Mouse (Mus musculus) stomach, embryonic 14.5 days (tissue): Measurements from ENCODE around the gene D930007J09Rik. TPM values are rescaled to one million over a fixed set of nuclear protein-coding genes. Genes with fewer than 3 reads are reported as not detected.

Experiments
- ATAC-seq: fragments of 200-750 bp; cut with Nextera tagmentation; 2 replicates; pipeline ENCODE4 v1.8.0; 2017; ENCODE audit warnings: low read depth, moderate TSS enrichment; ENCODE audit not compliant: insufficient number of reproducible peaks, insufficient read depth, low FRiP score
- H3K27ac ChIP-seq: fragments of 300-500 bp; sonication (generic); 2 replicates; pipeline ENCODE4 v1.5.1; 2014; ENCODE audit warnings: mild to moderate bottlenecking, low read length, moderate library complexity, mixed read lengths
- H3K27me3 ChIP-seq: fragments of 300-500 bp; sonication (generic); 2 replicates; pipeline ENCODE4 v1.6.1; 2014; ENCODE audit warnings: low read length, control low read depth, mixed read lengths; ENCODE audit not compliant: control insufficient read depth, insufficient read depth
- H3K36me3 ChIP-seq: fragments of 300-500 bp; sonication (generic); 2 replicates; pipeline ENCODE4 v1.6.1; 2014; ENCODE audit warnings: mild to moderate bottlenecking, control low read depth, low read length, moderate library complexity, mixed read lengths; ENCODE audit not compliant: control insufficient read depth, insufficient read depth
- H3K4me1 ChIP-seq: fragments of 300-500 bp; sonication (generic); 2 replicates; pipeline ENCODE4 v1.6.1; 2014; ENCODE audit warnings: low read length, control low read depth, mixed read lengths; ENCODE audit not compliant: control insufficient read depth, insufficient read depth
- H3K4me2 ChIP-seq: fragments of 300-500 bp; sonication (generic); replicated peaks from 2 replicates; pipeline ENCODE4 v1.6.1; 2014; ENCODE audit warnings: low read depth, low read length, control low read depth
- H3K4me3 ChIP-seq: fragments of 300-500 bp; sonication (generic); 2 replicates; pipeline ENCODE4 v1.5.1; 2014; ENCODE audit warnings: low read depth, low read length, control low read depth
- H3K9ac ChIP-seq: fragments of 300-500 bp; sonication (generic); replicated peaks from 2 replicates; pipeline ENCODE4 v1.6.1; 2014; ENCODE audit warnings: low read depth, mild to moderate bottlenecking, control low read depth, low read length, moderate library complexity, mixed read lengths
- H3K9me3 ChIP-seq: fragments of 300-500 bp; sonication (generic); 2 replicates; pipeline ENCODE4 v1.6.1; 2016; ENCODE audit warnings: low read depth, low read length, control low read depth; ENCODE audit not compliant: control insufficient read depth
- WGBS: fragments of 180-500 bp; shearing (Covaris S2); extraction: QIAGEN DNeasy Blood & Tissue Kit; methylation state at CpG from one replicate; pipeline ENCODE4 v1.1.7; 2014; 5-methylcytosine and 5-hydroxymethylcytosine counted together
- polyA plus RNA-seq: library from polyadenylated mRNA; unstranded; fragments of >200 nt; fragmentation: Nextera tagmentation; extraction: Ambion mirVana; gene quantifications from 2 replicates; pipeline ENCODE4 v1.2.1, GENCODE M21; 2014

D930007J09Rik gene
- polyA plus RNA-seq, 1 experiment from 2014 or later = not detected

DNA sequence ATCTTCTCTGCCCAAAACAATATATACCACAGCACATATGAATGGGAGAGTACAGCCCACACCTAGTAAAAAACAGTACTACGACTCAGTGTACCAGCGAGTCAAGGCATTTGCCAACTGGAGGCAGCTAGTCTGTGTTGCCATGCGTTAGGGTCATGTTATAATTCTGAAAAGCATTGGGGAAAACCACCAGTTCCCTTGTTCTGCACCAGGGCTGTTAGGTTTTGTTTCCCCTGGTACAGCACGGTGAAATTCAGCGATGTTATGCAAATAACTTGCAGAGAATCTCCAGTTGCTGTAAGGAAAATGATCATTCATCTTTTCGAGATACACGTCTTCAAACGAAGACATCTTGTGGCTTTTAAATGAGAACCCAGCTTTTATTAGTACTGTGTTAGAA lies 22.9 kb upstream of the D930007J09Rik start:
- Histone ChIP-seq H3K9me3 (no peaks in the 10 kb centered on the region), H3K4me1 (no peaks in the 10 kb centered on the region), H3K4me2 (no peak overlapping the region), H3K9ac (no peak overlapping the region), H3K4me3 (no peak overlapping the region), H3K27ac (no peak overlapping the region), H3K27me3 (no peaks in the 10 kb centered on the region), H3K36me3 (peaks cover 10% of the 10 kb centered on the region; the same call in 1 of the 2 replicates)
- 85% methylated on average over 8 of the region's 8 CpGs for WGBS
- no peak for ATAC-seq

DNA sequence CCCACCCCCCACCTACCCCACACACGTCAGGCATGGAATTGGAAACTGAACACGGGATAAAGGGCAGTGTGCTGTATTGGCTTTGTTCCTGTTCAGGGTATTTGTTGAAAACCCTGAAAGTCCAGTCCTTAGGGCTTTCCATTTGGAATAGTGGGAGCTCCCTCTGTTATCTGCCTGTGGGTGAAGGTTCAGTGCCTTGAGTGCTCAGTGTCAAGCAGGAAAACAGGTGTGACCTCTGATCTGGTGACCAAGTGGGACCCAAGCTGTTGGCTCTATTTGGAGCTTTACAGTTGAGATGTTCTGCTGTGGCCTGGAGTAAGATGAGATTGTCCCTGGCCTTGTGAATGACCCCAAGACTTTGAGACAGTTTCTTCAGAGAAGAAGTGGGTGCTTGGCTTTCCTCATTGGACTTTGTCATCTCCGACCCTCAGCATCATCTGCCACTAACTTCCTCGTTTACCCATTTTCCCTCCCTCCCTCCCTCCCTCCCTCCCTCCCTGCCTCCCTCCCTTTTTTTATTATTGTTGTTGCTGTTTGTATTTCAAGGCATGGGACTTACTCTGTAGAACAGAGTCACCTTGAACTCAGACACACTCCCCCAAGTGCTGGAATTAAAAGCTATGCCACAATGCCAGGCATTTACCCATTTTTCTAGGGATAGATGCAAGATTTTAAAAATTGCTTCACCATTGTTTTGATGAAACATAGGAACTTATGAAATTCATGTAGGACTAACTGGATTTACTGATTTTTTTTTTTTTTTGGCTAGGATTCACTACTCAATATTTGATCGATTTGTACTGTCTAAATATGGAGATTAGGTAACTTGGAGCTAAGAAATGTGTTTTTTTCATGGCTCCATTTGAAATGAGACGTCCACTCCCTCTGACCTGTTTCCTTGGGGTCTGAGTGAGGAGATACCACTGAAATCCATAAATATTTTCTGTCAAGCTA lies 22.0 kb upstream of the D930007J09Rik start:
- Histone ChIP-seq H3K9me3 (no peaks in the 10 kb centered on the region), H3K27ac (no peak overlapping the region), H3K27me3 (no peaks in the 10 kb centered on the region), H3K4me1 (no peaks in the 10 kb centered on the region), H3K4me3 (no peak overlapping the region), H3K4me2 (no peak overlapping the region), H3K36me3 (peaks cover 15% of the 10 kb centered on the region), H3K9ac (no peak overlapping the region)
- ATAC-seq = no peak
- 76% methylated on average over 6 of the region's 6 CpGs for WGBS

DNA sequence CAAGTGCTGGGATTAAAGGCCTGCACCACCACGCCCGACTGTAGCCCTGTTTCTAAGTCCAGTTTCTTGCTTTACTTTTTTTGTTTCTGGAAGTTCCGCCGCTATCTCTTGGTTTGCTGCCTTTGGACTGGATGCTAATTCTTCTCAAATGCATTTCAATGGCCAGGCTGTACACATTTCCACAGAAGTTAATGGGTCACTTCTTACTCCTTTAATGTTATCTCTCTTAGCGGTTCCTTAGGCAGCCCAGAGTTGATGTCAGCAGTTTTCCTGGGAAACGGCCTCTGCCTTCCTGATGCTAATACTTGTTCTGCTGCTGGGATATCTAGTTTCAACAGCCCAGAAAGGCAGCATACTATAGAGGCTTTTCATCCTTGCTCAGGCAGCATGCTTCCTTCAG lies 20.5 kb upstream of the D930007J09Rik start:
- Histone ChIP-seq H3K4me1 (no peaks in the 10 kb centered on the region), H3K9ac (no peak overlapping the region), H3K4me2 (no peak overlapping the region), H3K27me3 (no peaks in the 10 kb centered on the region), H3K9me3 (no peaks in the 10 kb centered on the region), H3K27ac (no peak overlapping the region), H3K36me3 (peaks cover 24% of the 10 kb centered on the region), H3K4me3 (no peak overlapping the region)
- ATAC-seq = no peak
- 80% methylated on average over 6 of the region's 6 CpGs for WGBS

DNA sequence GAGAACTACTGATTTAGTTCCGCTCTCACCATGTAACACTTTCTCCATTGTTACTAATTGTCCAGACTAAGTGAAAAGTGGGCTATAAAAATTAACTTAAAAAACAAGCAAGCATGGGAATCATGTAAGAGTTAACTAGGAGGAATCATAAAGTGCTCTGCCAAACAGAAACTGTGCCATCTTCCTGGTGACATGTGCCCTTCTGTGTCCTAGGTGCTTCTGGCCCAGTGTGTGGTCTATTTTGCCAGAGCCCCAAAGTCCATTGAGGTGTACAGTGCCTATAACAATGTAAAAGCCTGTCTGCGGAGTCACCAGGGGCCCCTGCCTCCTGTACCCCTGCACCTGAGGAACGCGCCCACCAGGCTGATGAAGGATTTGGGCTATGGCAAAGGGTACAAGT lies 19.0 kb upstream of the D930007J09Rik start:
- H3K4me3 ChIP-seq = no peak overlapping the region
- H3K9ac ChIP-seq = no peak overlapping the region
- no peak for ATAC-seq
- H3K4me2 ChIP-seq = no peak overlapping the region
- WGBS = 98% methylated on average over 4 of the region's 4 CpGs
- H3K36me3 ChIP-seq = peaks cover 36% of the 10 kb centered on the region
- H3K27me3 ChIP-seq = no peaks in the 10 kb centered on the region
- H3K4me1 ChIP-seq = no peaks in the 10 kb centered on the region
- no peaks in the 10 kb centered on the region for H3K9me3 ChIP-seq
- H3K27ac ChIP-seq = no peak overlapping the region

DNA sequence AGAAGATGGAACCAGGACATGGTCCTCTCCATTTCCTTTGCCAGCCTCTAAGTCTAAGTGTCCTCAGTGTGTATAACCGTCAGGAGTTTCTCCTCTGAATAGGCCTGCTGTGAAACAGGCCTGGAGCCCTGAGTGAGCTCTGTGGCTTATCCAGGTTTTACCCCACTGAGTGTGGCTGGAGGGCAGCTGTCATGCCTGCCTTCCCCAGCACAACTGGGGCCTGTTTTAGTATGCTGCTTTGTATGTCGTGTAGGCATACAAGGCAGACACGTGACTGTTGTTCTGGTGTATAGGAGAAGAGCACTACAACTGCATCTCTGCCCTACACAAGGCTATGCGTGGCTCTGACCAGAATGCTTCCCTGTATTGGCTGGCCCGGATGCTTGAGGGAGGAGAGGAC lies 17.3 kb upstream of the D930007J09Rik start:
- Histone ChIP-seq H3K4me1 (no peaks in the 10 kb centered on the region), H3K4me2 (no peak overlapping the region), H3K27ac (no peak overlapping the region), H3K4me3 (no peak overlapping the region), H3K27me3 (no peaks in the 10 kb centered on the region), H3K36me3 (peaks cover 42% of the 10 kb centered on the region), H3K9me3 (no peaks in the 10 kb centered on the region), H3K9ac (no peak overlapping the region)
- no peak for ATAC-seq
- 87% methylated on average over 5 of the region's 5 CpGs for WGBS

DNA sequence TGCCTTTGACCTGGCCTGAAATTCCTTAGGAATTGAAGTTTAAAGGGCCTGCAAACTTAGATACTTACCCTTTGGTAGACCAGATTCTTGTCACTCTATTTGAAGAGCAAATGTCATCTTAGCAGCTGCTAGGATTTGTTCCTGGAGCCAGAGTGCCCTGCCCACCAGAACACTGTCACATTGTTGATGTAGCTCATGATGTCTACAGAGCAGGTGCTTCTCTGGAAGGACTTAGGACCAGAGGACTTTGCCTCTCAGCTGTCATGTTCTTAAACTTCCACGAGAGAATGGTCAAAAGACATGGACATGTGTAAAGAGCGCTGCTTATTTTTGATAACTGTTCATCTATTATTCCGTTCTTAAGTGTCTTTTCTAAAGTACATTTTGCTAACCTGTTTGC lies 16.6 kb upstream of the D930007J09Rik start:
- Histone ChIP-seq H3K9ac (no peak overlapping the region), H3K4me2 (no peak overlapping the region), H3K27me3 (no peaks in the 10 kb centered on the region), H3K4me3 (no peak overlapping the region), H3K36me3 (peaks cover 44% of the 10 kb centered on the region), H3K27ac (no peak overlapping the region), H3K4me1 (no peaks in the 10 kb centered on the region), H3K9me3 (no peaks in the 10 kb centered on the region)
- 97% methylated on average over 3 of the region's 3 CpGs for WGBS
- ATAC-seq = no peak

DNA sequence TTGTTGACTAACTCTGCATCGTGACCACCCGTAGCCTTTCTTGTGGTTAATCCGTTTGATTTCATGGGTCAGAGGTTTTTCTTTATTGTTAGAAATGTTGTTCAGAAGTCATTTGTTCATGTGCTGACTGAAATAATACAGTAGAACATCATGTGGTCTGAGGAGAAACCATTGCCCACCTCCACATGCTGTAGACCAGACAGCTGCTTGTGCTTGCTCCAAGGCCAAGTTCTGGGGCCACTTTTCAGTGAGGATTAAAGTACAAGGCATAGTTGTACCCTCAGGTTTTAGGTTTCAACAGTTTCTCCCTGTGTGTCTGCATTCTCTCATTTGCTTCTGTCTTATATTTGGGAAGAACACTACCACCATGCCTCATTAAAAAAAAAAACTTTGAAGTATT lies 5.0 kb upstream of the D930007J09Rik start:
- 90% methylated on average over 3 of the region's 3 CpGs for WGBS
- H3K4me1 ChIP-seq = peaks cover 13% of the 10 kb centered on the region; the same call in 1 of the 2 replicates
- H3K27me3 ChIP-seq = no peaks in the 10 kb centered on the region
- no peak overlapping the region for H3K27ac ChIP-seq
- no peak overlapping the region for H3K4me3 ChIP-seq
- no peak overlapping the region for H3K9ac ChIP-seq
- peaks cover 20% of the 10 kb centered on the region for H3K36me3 ChIP-seq
- H3K4me2 ChIP-seq = no peak overlapping the region
- no peaks in the 10 kb centered on the region for H3K9me3 ChIP-seq
- no peak for ATAC-seq

DNA sequence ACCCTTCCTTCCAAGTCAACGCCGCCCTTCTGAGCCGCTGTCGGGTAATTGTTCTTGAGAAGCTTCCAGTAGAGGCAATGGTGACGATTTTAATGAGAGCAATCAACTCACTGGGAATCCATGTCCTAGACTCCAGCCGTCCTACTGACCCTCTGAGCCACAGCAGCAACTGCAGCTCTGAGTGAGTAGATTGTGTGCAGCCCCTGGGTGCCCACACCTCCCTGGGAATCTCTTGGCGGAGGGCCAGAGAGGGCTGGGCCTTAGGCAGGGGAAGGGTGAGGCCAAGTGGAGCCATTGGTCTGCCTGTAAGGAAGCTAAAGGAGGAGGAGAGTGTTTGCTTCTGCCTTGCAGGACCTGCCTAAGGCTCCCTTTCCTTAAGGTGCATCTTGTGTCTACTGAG lies 4.2 kb upstream of the D930007J09Rik start:
- H3K36me3 ChIP-seq = peaks cover 20% of the 10 kb centered on the region
- H3K4me2 ChIP-seq = no peak overlapping the region
- no peak overlapping the region for H3K9ac ChIP-seq
- ATAC-seq = no peak
- no peaks in the 10 kb centered on the region for H3K27me3 ChIP-seq
- no peaks in the 10 kb centered on the region for H3K9me3 ChIP-seq
- H3K4me1 ChIP-seq = peaks cover 13% of the 10 kb centered on the region; the same call in 1 of the 2 replicates
- H3K27ac ChIP-seq = no peak overlapping the region
- no peak overlapping the region for H3K4me3 ChIP-seq
- 90% methylated on average over 7 of the region's 7 CpGs for WGBS
